Mouse (Mus musculus) MEL (cell line): ENCODE results near the gene Cers6.

Experiments used
- CTCF ChIP-seq, 3 experiments: IDR thresholded peaks in 2 of 3; conservative IDR thresholded peaks in 1 of 3; 2 replicates each; pipeline ENCODE4 v1.5.1; 2011 to 2012; ENCODE audit warnings: low read length in 3 of 3, low read depth in 2 of 3, mild to moderate bottlenecking in 2 of 3, improper control_type of control experiment in 1 of 3, inconsistent platforms in 1 of 3, mixed read lengths in 1 of 3, moderate library complexity in 1 of 3; ENCODE audit not compliant: control insufficient read depth in 1 of 3, insufficient read depth in 1 of 3, poor library complexity in 1 of 3, severe bottlenecking in 1 of 3
- EP300 ChIP-seq, 2 experiments: IDR thresholded peaks; 2 replicates each; pipeline ENCODE4 v1.6.1; 2011; ENCODE audit warnings: improper control_type of control experiment in 2 of 2, low read length in 2 of 2, low read depth in 1 of 2, mild to moderate bottlenecking in 1 of 2
- MAX ChIP-seq: IDR thresholded peaks from 2 replicates; pipeline ENCODE4 v1.6.1; 2011; ENCODE audit warnings: low read length, improper control_type of control experiment
- NELFE ChIP-seq: IDR thresholded peaks from 2 replicates; pipeline ENCODE4 v1.6.1; 2011; ENCODE audit warnings: low read depth, low read length, improper control_type of control experiment
- POLR2A ChIP-seq, 2 experiments: IDR thresholded peaks; 2 replicates each; pipeline ENCODE4 v1.6.1; 2011 to 2012; ENCODE audit warnings: low read length in 2 of 2, mild to moderate bottlenecking in 2 of 2, control low read depth in 1 of 2, improper control_type of control experiment in 1 of 2, low read depth in 1 of 2, moderate library complexity in 1 of 2; ENCODE audit not compliant: control insufficient read depth in 1 of 2, insufficient read depth in 1 of 2, poor library complexity in 1 of 2
- TBP ChIP-seq: IDR thresholded peaks from 2 replicates; pipeline ENCODE4 v1.8.0; 2011; ENCODE audit warnings: low read depth, low read length, improper control_type of control experiment

DNA sequence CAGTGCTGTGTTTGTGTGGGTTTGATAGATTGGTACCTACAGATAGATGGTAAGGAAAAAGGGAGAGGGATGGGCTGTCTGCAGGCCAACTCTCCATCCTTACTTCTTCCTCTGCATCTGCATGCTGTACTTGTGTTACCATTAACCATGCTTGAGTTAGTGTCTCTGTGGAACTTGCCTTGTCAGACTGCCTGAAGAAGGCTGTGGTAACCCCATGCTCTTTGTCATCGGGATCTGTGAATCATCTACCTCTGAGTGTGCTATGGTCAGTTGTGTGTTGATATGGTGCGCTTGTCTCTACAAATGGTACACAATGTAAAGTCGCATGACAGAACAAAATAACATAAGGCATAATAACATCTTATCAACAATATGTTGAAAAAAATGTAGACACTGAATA, 94.9 kb downstream of the Cers6 start:
- TF ChIP-seq CTCF (IDR thresholded peaks at IDR 0.05 in 2 of 3, conservative IDR thresholded peaks at IDR 0.05 in 1 of 3; ENCODE audit: control insufficient read depth in 1 of 3, insufficient read depth in 1 of 3, low read depth in 2 of 3, low read length in 3 of 3, poor library complexity in 1 of 3, severe bottlenecking in 1 of 3): no peak
- no peak for TF ChIP-seq EP300 (IDR thresholded peaks at IDR 0.05; ENCODE audit: low read depth in 1 of 2, low read length in 2 of 2)
- no peak for TF ChIP-seq POLR2A (IDR thresholded peaks at IDR 0.05; ENCODE audit: control insufficient read depth in 1 of 2, insufficient read depth in 1 of 2, low read depth in 1 of 2, low read length in 2 of 2, poor library complexity in 1 of 2)
- no peak for TF ChIP-seq NELFE
- no peak for TF ChIP-seq MAX
- TF ChIP-seq TBP: no peak
